Mouse (Mus musculus): Measurements from ENCODE around the gene Igf2r. TPM values are rescaled to one million over a fixed set of nuclear protein-coding genes. Genes with fewer than 3 reads are reported as not detected.

Gene Igf2r
- polyA plus RNA-seq, 1 experiment from 2014 or later = 52.3 TPM

DNA sequence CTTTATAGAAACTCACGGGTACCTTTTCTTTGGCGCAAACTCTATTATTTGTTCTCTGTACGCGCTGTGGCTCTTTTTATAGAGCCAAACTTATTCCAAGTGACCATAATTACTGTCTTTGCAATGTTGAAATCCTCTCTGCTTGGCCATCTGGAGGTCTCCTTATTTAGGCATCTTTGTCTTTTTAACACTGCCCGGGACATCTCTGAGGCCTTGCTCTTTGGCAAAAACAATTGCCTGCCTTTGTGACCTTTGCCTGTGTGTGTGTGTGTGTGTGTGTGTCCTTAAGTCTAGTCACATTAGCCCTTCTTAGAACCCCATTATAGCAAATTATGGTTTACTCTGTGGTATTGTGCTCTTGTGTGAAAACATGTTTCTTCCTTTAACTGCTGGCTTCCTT, 124.0 kb downstream of the Igf2r start:
- no peaks in the 10 kb centered on the region for H3K9me3 ChIP-seq (ENCODE audit: control insufficient read depth, low read length)
- H3K27ac ChIP-seq (ENCODE audit: low read depth) = no peak overlapping the region
- ATAC-seq (replicated peaks; ENCODE audit: low FRiP score, low TSS enrichment, low read depth) = no peak
- H3K4me2 ChIP-seq (ENCODE audit: low read length) = no peak overlapping the region
- H3K36me3 ChIP-seq (ENCODE audit: control insufficient read depth, insufficient read depth, low read length) = no peaks in the 10 kb centered on the region
- H3K4me1 ChIP-seq (replicated peaks; ENCODE audit: control insufficient read depth, insufficient read depth, low read length) = no peaks in the 10 kb centered on the region
- H3K27me3 ChIP-seq (replicated peaks; ENCODE audit: control insufficient read depth, insufficient read depth, low read length) = no peaks in the 10 kb centered on the region
- H3K4me3 ChIP-seq (ENCODE audit: low read depth, low read length) = no peak overlapping the region
- WGBS = 77% methylated on average over 5 of the region's 5 CpGs
- no peak for DNase-seq (ENCODE audit: low spot score)
- no peak overlapping the region for H3K9ac ChIP-seq (ENCODE audit: low read length)

- Histone ChIP-seq H3K27ac (ENCODE audit: low read depth) (no peak overlapping the region), H3K9me3 (ENCODE audit: control insufficient read depth, low read length) (0 out of 2 replicates have a peak, but pooled peaks cover 3% of the 10 kb centered on the region), H3K9ac (ENCODE audit: low read length) (no peak overlapping the region), H3K4me1 (replicated peaks; ENCODE audit: control insufficient read depth, insufficient read depth, low read length) (no peaks in the 10 kb centered on the region), H3K36me3 (ENCODE audit: control insufficient read depth, insufficient read depth, low read length) (no peaks in the 10 kb centered on the region), H3K4me3 (ENCODE audit: low read depth, low read length) (no peak overlapping the region), H3K27me3 (replicated peaks; ENCODE audit: control insufficient read depth, insufficient read depth, low read length) (no peaks in the 10 kb centered on the region), H3K4me2 (ENCODE audit: low read length) (no peak overlapping the region)
- ATAC-seq (replicated peaks; ENCODE audit: low FRiP score, low TSS enrichment, low read depth) (no peak), DNase-seq (ENCODE audit: low spot score) (no peak)
- 70% methylated on average over 4 of the region's 4 CpGs for WGBS
Observed at GRCm38 (mm10) chr17:12641087-12641486, 128.4 kb downstream of the Igf2r start.

- DNase-seq (ENCODE audit: low spot score) = no peak
- no peak for ATAC-seq (replicated peaks; ENCODE audit: low FRiP score, low TSS enrichment, low read depth)
- H3K9ac ChIP-seq (ENCODE audit: low read length) = no peak overlapping the region
- no peak overlapping the region for H3K27ac ChIP-seq (ENCODE audit: low read depth)
- H3K36me3 ChIP-seq (ENCODE audit: control insufficient read depth, insufficient read depth, low read length) = no peaks in the 10 kb centered on the region
- no peak overlapping the region for H3K4me2 ChIP-seq (ENCODE audit: low read length)
- H3K4me3 ChIP-seq (ENCODE audit: low read depth, low read length) = no peak overlapping the region
- 0 out of 2 replicates have a peak, but pooled peaks cover 3% of the 10 kb centered on the region for H3K9me3 ChIP-seq (ENCODE audit: control insufficient read depth, low read length)
- H3K4me1 ChIP-seq (replicated peaks; ENCODE audit: control insufficient read depth, insufficient read depth, low read length) = no peaks in the 10 kb centered on the region
- whole genome bisulfite sequencing = 89% methylated on average over 3 of the region's 3 CpGs
- H3K27me3 ChIP-seq (replicated peaks; ENCODE audit: control insufficient read depth, insufficient read depth, low read length) = no peaks in the 10 kb centered on the region
Observed at GRCm38 (mm10) chr17:12639585-12639984, 129.9 kb downstream of the Igf2r start.

DNA sequence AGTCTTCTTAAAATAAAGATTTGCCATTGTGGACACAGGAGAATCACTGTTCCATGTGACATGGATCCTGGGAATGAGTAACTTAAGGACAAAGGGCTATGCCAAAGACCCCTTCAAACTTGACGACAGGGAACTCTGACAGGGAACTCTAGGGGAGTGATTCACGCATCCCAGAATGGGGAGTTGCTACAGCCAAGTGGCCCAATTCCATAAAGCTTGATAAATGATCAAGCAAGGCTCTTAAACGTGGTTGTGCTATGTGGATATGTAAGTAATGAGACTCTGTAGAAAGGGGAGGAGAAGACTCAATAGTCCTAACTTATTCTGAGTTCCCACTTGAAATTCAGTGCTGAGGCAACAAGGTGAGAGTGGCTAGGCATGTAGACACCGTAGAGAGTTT, 134.7 kb downstream of the Igf2r start:
- ATAC-seq (replicated peaks; ENCODE audit: low FRiP score, low TSS enrichment, low read depth) (no peak), DNase-seq (ENCODE audit: low spot score) (no peak)
- no peaks in the 10 kb centered on the region for H3K27me3 ChIP-seq (replicated peaks; ENCODE audit: control insufficient read depth, insufficient read depth, low read length)
- 51% methylated on average over 4 of the region's 4 CpGs for WGBS
- no peak overlapping the region for H3K4me2 ChIP-seq (ENCODE audit: low read length)
- H3K36me3 ChIP-seq (ENCODE audit: control insufficient read depth, insufficient read depth, low read length) = no peaks in the 10 kb centered on the region
- H3K9me3 ChIP-seq (ENCODE audit: control insufficient read depth, low read length) = 0 out of 2 replicates have a peak, but pooled peaks cover 3% of the 10 kb centered on the region
- H3K9ac ChIP-seq (ENCODE audit: low read length) = no peak overlapping the region
- H3K4me3 ChIP-seq (ENCODE audit: low read depth, low read length) = no peak overlapping the region
- H3K4me1 ChIP-seq (replicated peaks; ENCODE audit: control insufficient read depth, insufficient read depth, low read length) = no peaks in the 10 kb centered on the region
- no peak overlapping the region for H3K27ac ChIP-seq (ENCODE audit: low read depth)

Other genes with a start within 250 kb of the Igf2r start
- 0.27 TPM in 1 of 2 replicates, not detected in the other for gene Slc22a2, start 185.5 kb downstream of the Igf2r start, polyA plus RNA-seq (2014; fragmentation: Nextera tagmentation; extraction: Ambion mirVana)
- gene Slc22a1, start 93.8 kb downstream of the Igf2r start, polyA plus RNA-seq (2014; fragmentation: Nextera tagmentation; extraction: Ambion mirVana) = 0.34 TPM in 1 of 2 replicates, not detected in the other
- gene Mas1, start 98.5 kb upstream of the Igf2r start, polyA plus RNA-seq (2014; fragmentation: Nextera tagmentation; extraction: Ambion mirVana) = 0.64 and 1.3 TPM in 2 replicates
- gene Mrgprh, start 106.4 kb upstream of the Igf2r start, polyA plus RNA-seq (2014; fragmentation: Nextera tagmentation; extraction: Ambion mirVana) = not detected in 2 replicates
- 0.65 and 1.4 TPM in 2 replicates for gene Pnldc1, start 140.6 kb upstream of the Igf2r start, polyA plus RNA-seq (2014; fragmentation: Nextera tagmentation; extraction: Ambion mirVana)
- 447 and 471 TPM in 2 replicates for gene Tcp1, start 146.0 kb upstream of the Igf2r start, polyA plus RNA-seq (2014; fragmentation: Nextera tagmentation; extraction: Ambion mirVana)
- gene Mrpl18, start 146.7 kb upstream of the Igf2r start, polyA plus RNA-seq (2014; fragmentation: Nextera tagmentation; extraction: Ambion mirVana) = 168 TPM in 2 replicates
- gene Acat3, start 170.9 kb upstream of the Igf2r start, polyA plus RNA-seq (2014; fragmentation: Nextera tagmentation; extraction: Ambion mirVana) = 0.81 and 1.1 TPM in 2 replicates
- 141 and 151 TPM in 2 replicates for gene Acat2, start 191.1 kb upstream of the Igf2r start, polyA plus RNA-seq (2014; fragmentation: Nextera tagmentation; extraction: Ambion mirVana)
- gene Wtap, start 224.5 kb upstream of the Igf2r start, polyA plus RNA-seq (2014; fragmentation: Nextera tagmentation; extraction: Ambion mirVana) = 121 and 131 TPM in 2 replicates
- gene Sod2, start 237.2 kb upstream of the Igf2r start, polyA plus RNA-seq (2014; fragmentation: Nextera tagmentation; extraction: Ambion mirVana) = 141 and 149 TPM in 2 replicates